Mouse (Mus musculus) adrenal gland, postnatal 4 days (tissue): Measurements from ENCODE around the gene Il5ra. TPM values are rescaled to one million over a fixed set of nuclear protein-coding genes. Genes with fewer than 3 reads are reported as not detected.

Source experiments
- DNase-seq, 2 experiments: peaks; one replicate each; pipeline ENCODE4 v3.0.0; 2021 to 2022; ENCODE audit warnings: low spot score in 2 of 2, mixed read lengths in 2 of 2
- long read RNA-seq, 2 experiments: library from polyadenylated mRNA; stranded (forward); transcript quantifications; one replicate each; pipeline ENCODE4 v2.0.0; 2021
- total RNA-seq, 2 experiments: library from RNA; stranded (reverse); gene quantifications; 2 replicates each; pipeline ENCODE4 v1.2.3; 2021

Gene Il5ra
- total RNA-seq = not detected
- long read RNA-seq, experiment 1 = 0 reads
- long read RNA-seq, experiment 2 = 0 reads

GRCm38 (mm10) chr6:106748887-106749388 lies at the start of gene Il5ra:
Gene Il5ra (minus strand): TSS chr6:106749037.
- DNase-seq = no peak

- DNase-seq = no peak
Observed at GRCm38 (mm10) chr6:106794094-106794814, 45.4 kb upstream of the Il5ra start.

GRCm38 (mm10) chr6:106793621-106794020 lies 44.8 kb upstream of the Il5ra start:
- DNase-seq = no peak

- DNase-seq = no peak
Observed at GRCm38 (mm10) chr6:106793088-106793487, 44.3 kb upstream of the Il5ra start.

GRCm38 (mm10) chr6:106792486-106792885 lies 43.6 kb upstream of the Il5ra start:
- no peak for DNase-seq

GRCm38 (mm10) chr6:106791429-106791828 lies 42.6 kb upstream of the Il5ra start:
- no peak for DNase-seq

- DNase-seq = no peak
Observed at GRCm38 (mm10) chr6:106787138-106787537, 38.3 kb upstream of the Il5ra start.

- DNase-seq = no peak
Observed at GRCm38 (mm10) chr6:106770046-106770445, 21.2 kb upstream of the Il5ra start.

- no peak for DNase-seq
Observed at GRCm38 (mm10) chr6:106769290-106769866, 20.5 kb upstream of the Il5ra start.

GRCm38 (mm10) chr6:106768640-106769289 lies 19.9 kb upstream of the Il5ra start, which contains the start of gene Trnt1:
Gene Trnt1 (plus strand): TSS chr6:106769120.
- peak; percentile 89 to 94 for DNase-seq

- DNase-seq = no peak
Observed at GRCm38 (mm10) chr6:106766774-106767173, 17.9 kb upstream of the Il5ra start.

- no peak for DNase-seq
Observed at GRCm38 (mm10) chr6:106765892-106766291, 17.1 kb upstream of the Il5ra start.

GRCm38 (mm10) chr6:106761486-106761885 lies 12.6 kb upstream of the Il5ra start:
- DNase-seq = no peak

- DNase-seq = no peak
Observed at GRCm38 (mm10) chr6:106760473-106761218, 11.8 kb upstream of the Il5ra start.

GRCm38 (mm10) chr6:106758299-106758698 lies 9.5 kb upstream of the Il5ra start:
- no peak for DNase-seq

- DNase-seq = no peak
Observed at GRCm38 (mm10) chr6:106750291-106750690, 1.5 kb upstream of the Il5ra start.

- DNase-seq = no peak
Observed at GRCm38 (mm10) chr6:106747804-106748203, 1.0 kb downstream of the Il5ra start.

GRCm38 (mm10) chr6:106747251-106747650 lies 1.6 kb downstream of the Il5ra start:
- DNase-seq = no peak

- no peak for DNase-seq
Observed at GRCm38 (mm10) chr6:106745673-106746394, 3.0 kb downstream of the Il5ra start.

- no peak for DNase-seq
Observed at GRCm38 (mm10) chr6:106743556-106744233, 5.1 kb downstream of the Il5ra start.
